Mouse (Mus musculus) urinary bladder, adult 2 months (tissue): ENCODE data around the gene Ly75. TPM values are rescaled to one million over a fixed set of nuclear protein-coding genes. Genes with fewer than 3 reads are reported as not detected.

Experiments used
- DNase-seq: peaks from one replicate; pipeline ENCODE4 v3.0.0; 2022; ENCODE audit warnings: low spot score
- polyA plus RNA-seq: library from polyadenylated mRNA; depleted of rRNA; stranded (reverse); fragments of >200 nt; gene quantifications from 2 replicates; pipeline ENCODE4 v1.2.3, GENCODE M21; 2012

Ly75 gene
- polyA plus RNA-seq, 1 experiment = 1.2 TPM

GRCm38 (mm10) chr2:60375126-60375525, 8.0 kb downstream of the Ly75 start:
- no peak for DNase-seq

DNA sequence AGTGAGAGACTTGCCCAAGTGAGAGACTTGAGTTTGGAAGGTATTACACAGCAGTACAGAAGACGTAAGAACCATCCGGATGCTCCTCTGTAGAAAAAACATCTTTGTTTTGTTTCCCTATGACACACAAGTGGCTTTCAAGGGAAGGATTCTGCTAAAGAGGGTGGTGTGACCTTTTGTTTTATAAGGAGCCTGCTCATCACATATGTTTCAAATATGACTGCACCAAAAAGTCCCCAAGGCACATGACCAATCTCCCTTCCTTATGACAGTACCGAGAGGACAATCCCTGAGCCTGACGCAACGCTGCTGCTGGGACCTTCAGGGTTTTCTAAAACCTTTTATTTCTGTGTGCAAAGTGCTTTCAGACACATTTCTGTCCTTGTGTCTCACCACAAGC, 12.9 kb downstream of the Ly75 start:
- no peak for DNase-seq

DNA sequence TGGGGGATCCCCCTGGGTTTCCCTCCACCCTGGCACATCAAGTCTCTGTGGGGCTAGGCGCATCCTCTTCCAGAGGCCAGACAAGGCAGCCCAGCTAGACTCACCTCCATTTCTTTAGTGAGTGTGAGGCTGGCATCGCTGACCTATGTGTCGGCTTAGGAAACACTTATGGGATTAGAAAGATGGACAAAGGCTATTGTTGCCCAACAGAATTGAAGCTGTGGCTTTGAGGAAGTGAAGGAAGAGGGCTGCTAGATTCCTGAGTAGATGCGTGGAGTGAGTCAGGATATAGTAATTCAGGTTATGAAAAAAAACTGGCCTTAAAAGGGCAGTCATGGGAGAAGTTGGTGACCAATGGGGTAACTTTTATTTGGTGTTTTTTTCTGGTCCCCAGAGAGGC, 13.6 kb downstream of the Ly75 start:
- DNase-seq = no peak

GRCm38 (mm10) chr2:60367871-60368270, 15.2 kb downstream of the Ly75 start:
- DNase-seq = no peak

DNA sequence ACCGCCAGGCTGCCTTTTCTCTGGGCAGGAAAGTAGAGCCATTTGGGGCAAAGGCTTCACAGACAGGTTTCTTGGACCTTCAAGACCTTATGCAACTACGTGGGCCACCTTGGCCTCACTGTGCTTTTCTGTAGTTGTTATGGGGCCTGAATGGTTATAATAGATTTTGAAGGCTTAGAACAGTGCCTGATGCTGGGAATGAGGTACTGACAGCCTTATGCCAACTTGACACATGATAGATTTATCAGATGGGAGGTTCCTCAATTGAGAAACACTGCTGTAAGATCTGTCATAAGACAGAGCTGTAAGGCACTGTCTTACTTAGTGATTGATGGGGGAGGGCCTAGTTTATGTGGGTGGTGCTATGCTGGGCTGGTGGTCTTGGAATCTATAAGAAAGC, 15.9 kb downstream of the Ly75 start:
- DNase-seq = no peak

- DNase-seq = no peak
Measured at GRCm38 (mm10) chr2:60365820-60366610, 17.1 kb downstream of the Ly75 start.

- DNase-seq = no peak
Measured at GRCm38 (mm10) chr2:60365138-60365775, 17.8 kb downstream of the Ly75 start.

- DNase-seq = no peak
Measured at GRCm38 (mm10) chr2:60362146-60362545, 21.0 kb downstream of the Ly75 start.

- peak; percentile 1 for DNase-seq
Measured at GRCm38 (mm10) chr2:60359796-60360195, 23.3 kb downstream of the Ly75 start.

DNA sequence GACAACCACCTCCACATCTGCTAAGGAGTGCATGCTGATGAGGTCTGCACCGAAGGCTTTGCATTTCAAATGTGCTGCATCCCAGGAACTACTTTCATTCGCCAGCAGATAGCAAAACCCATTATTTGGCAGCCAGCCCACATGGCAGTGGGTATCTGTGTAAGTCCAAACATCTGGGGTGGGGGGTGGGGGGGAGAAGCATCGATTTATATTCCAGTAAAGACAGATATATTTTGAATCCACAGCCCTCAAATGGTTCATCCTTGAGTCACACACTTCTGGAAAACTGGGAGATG, 27.8 kb downstream of the Ly75 start:
- no peak for DNase-seq

- DNase-seq = no peak
Measured at GRCm38 (mm10) chr2:60354541-60355387, 28.3 kb downstream of the Ly75 start.

DNA sequence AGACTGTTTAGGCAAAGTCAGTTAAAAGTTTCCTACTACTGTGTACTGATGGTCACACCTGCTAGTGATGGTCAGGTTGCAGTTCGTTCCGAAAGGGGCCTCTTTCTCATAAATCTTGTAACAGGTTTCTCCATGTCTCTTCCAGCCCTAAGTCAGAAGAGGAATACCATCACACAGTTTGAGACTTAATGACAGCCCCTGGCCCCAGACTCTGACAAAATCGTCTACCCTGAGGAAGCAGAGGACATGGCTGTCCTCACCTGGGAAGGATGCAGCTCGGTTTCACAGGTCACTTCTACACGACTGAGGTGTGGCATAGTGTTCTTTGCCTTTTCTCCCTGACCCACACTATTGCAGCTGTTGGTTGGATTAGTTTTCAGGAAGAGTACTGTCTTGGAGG, 30.8 kb downstream of the Ly75 start:
- no peak for DNase-seq

DNA sequence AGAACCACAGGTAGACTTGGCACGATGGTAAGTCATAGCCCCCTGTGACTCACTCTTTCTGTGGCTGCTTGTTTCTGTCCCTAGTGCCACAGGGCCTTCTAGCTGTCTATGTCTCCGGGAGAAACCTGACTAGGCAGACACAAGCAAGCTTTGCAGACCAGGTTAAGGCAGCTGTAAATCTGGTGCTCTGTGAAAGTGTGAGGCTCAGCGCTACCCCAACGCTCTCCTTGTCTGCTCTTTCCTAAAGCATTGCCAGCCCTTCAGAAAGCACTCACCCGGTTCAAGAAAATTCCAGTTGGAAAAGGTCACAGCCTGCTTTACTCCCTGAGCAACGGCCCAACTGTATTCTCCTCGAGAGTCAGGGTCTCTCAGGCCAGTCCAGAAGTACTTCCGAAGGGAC, 31.3 kb downstream of the Ly75 start:
- DNase-seq = no peak

- DNase-seq = no peak
Measured at GRCm38 (mm10) chr2:60347875-60348274, 35.2 kb downstream of the Ly75 start.

GRCm38 (mm10) chr2:60346531-60346930, 36.6 kb downstream of the Ly75 start:
- DNase-seq = no peak

GRCm38 (mm10) chr2:60345717-60346116, 37.4 kb downstream of the Ly75 start:
- DNase-seq = no peak

DNA sequence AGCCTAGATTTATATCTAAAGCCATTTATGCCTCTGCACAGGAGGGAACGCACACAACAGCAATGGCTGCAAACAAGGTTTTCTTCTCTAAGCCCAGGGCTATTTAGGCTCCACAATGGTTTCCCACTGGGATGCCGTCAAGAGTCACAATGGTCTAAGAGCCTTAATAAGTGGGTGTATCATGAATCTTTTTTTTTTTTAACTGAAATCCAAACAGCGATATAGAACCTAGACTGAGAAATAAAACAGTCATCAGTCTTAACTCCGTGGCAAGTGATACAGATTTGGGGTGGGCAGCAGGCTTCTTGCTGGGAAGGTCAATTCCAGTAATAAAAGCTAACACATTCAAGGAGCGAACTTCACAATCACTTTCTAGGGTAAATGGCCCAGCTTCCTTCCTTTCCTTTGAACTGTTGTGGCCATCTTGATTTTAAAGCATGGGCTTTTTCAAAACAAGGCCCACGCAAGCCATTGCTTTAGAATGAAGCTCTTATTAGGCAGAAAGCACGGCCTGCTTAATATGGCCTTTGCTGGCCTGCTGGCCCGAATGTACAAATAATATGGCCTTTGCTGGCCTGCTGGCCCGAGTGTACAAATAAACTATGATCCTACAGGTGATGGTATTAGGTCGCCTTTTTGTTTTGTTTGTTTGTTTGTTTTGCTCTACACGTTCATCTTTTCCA, 39.4 kb downstream of the Ly75 start:
- DNase-seq = no peak

DNA sequence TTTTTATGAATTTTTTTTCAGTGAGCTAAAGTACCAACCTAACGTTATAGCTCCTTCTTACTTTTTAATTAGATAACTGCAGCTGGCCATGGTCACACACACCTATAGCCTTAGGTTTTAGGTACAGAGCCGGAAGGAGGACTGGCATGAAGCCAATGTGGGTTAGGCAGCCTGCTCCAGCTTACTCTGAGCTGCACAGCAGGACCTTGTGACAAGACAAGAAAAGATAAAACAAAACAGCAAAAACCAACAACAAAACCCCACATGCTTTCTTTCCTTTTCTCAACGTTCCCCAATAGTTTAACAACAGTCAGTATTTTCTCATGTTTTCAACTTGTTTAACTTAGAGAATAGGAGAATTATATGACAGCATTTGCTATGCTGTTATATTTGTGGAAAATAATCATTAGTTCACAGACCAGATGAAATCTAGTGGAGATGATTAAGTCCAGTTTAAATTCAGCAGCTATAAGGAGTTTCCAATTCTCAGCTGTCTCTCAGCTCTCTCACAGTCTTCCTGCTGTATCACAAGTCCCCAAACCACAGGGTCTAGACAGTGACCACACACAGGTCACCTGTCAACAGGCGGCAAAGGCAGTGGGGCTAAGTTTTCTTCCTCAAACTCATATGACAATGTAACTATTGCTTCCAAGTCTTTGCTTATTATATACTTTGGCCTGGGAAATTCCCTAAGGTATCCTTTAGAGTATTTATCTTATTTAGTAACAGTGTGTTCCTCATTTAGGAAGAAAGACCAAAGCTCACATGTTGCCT, 40.8 kb downstream of the Ly75 start:
- no peak for DNase-seq

GRCm38 (mm10) chr2:60337937-60338336, 45.2 kb downstream of the Ly75 start:
- no peak for DNase-seq

DNA sequence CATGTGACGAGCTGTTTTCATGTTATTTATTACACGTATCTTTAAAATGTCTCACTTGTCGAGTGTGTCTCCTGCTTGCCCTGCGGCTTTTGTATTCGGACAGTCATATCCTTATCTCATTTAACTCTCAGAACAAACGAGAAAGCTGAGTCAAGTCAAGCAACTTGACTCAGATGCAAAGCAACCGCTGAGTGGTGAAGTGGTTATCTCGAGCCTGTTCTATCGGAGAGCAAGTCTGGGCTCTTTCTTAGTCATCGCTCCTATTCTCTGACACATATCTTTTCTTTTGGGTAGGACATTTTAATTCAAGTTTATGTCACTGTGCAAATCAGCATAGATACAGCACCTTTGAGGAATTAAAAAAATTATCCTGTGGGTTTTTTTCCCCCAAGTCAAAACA, 54.5 kb downstream of the Ly75 start:
- no peak for DNase-seq

DNA sequence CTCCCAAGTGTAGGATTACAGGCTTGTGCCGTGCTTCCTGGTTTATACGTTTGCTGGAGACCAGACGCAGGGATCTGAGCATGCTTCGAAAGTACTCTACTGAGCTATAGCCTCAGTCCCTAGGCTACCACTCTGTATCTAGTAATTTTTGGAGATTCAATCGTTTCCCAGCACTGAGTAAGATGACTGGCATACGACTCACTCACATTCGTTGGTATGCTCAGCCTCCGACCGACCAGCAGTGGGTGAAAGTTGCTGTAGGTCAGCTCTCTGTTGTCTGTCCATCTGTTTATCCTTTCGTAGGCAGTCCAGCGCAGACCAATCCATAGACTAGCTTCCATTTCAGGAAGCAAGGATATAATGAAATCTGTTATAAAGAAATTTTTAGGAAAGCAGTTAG, 55.5 kb downstream of the Ly75 start:
- no peak for DNase-seq
